Mouse (Mus musculus) NIH3T3 (cell line): ENCODE data around the gene Gemin8.

Experiments
- DNase-seq: peaks from one replicate; pipeline ENCODE4 v3.0.0-alpha.2; 2012; ENCODE audit warnings: low read depth

Gemin8 gene

DNA sequence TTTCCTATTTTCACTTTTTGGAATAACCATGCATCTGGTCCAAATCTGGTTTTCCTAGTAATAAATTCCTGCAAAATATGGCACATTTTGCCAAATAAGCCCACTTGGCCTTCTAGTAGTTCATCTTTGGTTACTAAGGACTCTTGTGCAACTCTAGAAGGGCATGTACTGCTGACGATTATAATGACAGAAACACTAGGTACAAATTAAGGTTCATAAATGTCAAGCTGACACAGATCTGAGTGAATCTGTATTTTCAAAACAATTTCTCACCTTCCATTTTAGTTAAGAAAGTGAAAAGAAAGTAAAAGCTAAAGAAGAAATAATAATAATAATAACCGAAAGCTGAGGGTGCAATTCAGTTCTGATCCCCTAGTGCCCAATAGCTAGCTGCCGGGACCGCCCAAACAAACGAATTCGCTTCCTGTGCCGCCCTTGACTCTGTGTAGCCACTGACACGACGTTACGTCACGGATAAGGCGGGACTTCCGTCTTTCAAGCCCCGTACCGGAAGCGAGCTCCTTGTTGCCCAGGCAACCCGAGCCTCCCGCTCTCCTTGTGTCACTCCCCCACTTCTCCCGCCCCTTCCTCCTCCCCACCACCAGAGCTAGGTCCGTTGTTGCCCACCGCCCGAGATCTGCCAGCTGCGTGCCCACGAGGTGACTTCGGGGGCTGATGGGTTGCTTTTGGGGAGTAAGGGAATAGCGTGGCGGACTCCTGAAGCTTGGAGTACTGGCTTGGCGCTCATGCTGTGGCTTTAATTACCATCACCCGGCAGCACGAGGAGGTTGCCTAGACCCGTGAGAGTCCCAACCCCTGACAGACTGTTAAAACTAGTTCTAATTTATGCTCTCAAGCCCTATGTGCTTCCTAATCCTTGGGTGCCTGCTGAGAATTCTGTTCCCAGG, at the start of gene Gemin8:
Gene Gemin8 (plus strand): TSS at position 563 of the 908 bp plus-strand sequence.
- DNase-seq: peak; percentile 96

DNA sequence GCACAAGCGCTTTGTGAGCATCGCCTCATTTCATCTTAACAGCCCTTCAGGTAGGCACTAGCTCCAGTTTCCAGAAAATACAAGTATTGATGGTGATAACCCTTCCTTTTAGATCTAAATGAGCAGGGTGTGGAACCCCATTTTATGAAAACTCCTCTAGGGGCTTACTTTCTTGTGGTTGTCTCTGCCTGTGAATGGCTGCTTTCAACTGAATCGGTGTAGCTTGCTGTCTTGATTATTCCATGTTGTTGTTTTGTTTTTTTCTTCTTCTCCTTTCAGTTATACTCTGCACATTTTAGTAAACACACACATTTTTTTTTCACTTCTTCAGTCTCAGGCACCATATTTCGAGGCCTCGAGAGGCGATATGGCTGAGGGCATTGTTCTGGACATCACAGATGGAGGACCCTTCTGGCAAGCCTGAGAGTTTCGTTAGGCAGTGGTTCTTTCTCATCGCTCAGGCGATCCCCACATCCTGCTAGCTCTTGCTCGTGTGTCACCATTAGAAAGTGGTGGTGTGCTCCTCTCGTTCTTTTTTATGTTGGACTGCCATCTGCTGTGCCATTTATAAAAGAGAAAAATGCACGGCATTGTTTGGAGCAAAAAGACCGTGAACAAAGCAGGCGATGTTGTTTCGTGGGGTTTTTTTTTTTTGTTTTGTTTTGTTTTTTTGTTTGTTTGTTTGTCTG, 23.0 kb upstream of the Gemin8 start:
- no peak for DNase-seq

DNA sequence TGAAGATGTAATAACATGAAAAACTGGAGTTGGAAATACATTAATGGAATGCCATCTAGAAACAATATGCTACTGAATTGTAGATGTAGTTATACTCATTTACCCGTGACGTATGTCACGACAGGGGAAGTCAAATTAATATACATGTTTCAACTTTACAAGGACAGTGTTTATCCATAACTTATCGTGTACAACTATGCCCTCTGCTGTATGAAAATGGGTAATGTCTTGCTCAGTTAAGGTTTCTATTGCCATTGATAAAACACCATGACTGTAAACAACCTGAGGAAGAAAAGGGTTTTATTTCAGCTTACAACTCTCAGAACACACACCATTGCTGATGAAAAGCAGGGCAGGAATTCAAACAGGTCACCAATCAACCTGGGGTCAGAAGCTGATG, 7.5 kb upstream of the Gemin8 start:
- DNase-seq: peak; percentile 46

DNA sequence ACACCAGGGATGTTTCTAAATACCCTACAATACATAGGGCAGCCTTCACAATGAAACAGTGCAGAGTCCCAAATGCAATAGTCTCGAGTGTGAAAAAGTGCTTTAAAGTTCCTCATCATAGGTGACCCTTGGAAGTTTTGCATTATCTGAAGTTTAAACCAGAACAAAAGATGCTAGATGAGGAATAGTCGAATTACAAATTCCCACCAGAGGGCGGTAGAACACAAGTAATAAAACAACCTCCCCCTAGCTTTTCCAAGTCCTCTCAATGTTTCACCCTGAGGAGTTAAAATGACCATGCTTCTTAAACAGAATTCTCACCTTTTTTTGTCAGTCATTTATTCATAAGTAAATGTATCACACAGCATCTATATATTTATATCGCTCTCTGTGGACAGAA, 2.9 kb upstream of the Gemin8 start:
- DNase-seq: peak; percentile 74

DNA sequence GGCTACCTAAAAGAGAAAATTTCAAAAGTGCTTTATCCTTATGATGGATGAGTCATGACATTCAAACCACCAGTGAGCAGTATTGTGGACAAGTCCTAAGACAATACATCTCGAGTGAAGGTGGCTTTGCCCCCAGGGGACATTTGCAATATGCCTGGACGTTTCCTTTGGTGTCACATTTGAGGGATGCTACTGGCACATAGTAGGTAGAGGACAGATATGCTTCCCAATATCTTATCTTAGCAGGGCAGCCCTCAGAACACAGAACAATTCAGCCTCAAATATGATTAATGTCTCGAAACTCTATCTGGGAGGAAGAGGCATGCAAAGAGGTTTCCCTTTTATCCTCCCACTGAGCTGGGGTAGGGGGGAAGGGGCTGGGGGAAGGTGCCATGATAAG, 2.3 kb upstream of the Gemin8 start:
- DNase-seq: no peak

DNA sequence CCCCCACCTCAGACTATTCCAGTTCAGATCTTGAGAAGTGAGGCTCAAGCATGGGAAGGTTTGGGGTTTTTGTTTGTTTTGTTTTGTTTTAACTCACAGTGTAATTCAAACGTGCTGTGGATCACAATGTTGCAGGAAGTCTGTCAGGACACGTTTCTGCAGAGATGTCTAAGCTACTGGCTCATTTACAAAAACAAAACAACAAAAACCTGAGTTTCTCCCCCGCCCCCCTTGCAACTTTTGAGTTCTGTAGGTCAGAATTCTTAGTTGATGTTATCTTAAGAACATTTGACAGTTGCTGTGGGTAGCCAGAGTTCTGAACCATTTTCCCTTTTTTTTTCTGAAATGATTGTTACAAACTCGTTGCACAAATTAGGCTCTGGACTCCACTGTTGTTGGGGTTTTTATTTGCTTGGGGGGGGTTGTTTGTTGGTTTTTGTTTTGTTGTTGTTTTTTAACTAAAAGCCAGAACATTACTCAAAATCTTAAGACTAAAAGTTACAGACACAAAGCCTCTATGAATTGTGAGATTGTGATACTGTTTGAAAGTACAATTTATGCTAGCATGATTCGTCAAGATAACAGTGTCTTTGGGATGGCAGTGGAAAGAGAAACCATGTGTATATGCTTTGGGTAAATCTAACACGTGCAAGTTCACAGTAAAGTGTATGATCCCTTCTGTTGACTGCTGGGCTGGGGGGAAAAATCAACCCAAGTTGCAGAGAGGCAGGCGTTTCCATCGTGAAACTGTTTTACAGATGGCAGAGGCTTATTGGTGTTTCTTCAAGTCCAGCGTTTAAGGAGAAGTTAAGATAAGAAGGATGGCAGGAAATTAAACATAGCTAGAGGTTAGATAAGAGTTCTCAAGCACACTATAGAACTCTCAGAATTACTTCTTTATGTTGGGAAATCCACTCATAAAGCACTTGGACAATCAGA, 815 bp downstream of the Gemin8 start:
- no peak for DNase-seq

DNA sequence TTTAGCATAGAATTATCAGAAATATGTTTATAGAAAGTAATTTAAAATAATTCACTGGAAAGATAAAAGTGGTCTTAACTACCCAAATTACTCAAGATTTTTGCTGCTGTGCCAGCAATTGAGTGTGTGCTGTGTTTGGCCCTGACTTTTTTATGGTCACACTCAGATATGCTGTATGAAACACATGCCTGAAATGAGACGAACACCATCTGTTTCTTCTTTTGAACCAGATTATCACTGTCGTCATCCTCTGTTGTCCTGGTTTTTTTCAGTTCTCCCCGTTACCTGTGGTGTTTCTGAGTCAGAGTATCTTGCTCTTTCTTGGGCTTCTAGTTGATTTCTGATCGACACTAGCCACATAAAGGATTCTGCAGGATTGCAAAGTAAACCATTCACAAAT, 1.8 kb downstream of the Gemin8 start:
- DNase-seq: no peak

DNA sequence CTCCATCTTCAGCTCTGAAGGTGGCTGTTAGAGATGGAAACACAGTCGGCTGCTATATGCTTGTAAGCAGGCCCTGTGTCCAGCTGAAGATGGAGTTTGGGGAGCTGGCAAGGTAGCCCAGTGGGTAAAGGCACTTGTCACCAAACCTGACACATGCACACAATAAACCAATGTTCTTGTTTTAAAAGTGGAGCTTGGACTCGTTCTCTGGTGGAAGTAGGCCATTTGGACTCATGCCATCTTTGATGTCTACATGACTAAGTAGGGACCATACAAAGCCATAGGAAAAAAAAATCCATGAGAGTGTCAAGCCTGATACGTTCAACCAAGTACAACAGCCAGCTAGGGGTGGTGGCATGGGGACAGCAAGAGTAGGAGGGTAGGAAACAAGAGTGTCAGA, 2.4 kb downstream of the Gemin8 start:
- DNase-seq: no peak

DNA sequence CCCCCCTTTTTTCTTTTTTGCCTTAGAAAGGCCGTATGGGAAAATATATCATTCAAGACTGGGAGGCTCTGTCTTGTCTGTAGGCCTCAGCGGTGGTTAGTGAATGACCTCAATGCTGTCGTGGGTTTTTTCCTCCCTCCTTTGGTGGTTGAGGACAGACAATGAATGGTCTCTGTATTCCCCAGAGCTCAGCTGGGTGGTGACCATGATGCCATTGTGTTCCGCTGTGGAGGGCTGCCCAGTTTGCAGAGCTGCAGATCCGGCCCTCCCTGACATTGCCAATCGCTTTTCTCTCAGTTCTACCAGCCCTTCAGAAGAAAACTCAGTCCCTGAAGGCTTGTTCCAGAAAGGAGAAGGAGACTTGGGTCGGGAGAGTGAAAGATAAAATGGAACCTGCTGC, 3.5 kb downstream of the Gemin8 start:
- no peak for DNase-seq

DNA sequence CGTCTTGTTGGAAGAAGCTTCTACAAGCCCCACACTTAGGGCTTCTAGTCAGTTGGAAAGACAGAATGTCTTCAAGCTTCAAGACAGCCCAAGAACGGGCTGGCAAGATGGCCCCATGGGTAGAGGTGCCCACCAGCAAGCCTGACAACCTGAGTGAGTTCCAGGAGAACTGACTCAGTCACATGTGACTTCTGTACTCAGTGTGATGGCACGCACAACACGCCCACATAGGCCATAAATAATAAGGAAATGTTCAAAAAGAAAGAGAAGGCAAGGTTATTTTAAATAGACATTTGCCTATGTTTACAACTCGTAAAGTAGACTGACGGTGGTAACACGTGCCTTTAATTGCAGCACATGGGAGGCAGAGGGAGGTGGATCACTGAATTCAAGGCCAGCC, 7.7 kb downstream of the Gemin8 start:
- no peak for DNase-seq

DNA sequence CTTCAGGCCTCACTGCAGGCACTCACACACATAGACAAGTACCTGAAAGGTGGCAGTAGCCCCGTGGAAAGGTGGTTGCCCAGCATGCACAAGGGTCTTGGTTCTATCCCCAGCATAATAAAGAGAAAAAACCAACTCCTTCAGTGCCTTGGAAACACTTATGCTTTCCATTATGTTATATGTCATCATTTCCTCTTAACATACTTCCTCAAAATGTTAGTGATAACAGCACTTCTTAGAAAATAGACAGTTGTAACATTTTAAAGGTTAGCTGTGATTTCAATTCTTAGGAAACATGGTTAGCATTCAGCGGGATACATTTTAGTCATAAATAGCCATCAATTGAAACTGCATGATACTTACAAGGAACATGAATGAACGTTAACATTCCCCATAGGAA, 12.8 kb downstream of the Gemin8 start:
- no peak for DNase-seq

DNA sequence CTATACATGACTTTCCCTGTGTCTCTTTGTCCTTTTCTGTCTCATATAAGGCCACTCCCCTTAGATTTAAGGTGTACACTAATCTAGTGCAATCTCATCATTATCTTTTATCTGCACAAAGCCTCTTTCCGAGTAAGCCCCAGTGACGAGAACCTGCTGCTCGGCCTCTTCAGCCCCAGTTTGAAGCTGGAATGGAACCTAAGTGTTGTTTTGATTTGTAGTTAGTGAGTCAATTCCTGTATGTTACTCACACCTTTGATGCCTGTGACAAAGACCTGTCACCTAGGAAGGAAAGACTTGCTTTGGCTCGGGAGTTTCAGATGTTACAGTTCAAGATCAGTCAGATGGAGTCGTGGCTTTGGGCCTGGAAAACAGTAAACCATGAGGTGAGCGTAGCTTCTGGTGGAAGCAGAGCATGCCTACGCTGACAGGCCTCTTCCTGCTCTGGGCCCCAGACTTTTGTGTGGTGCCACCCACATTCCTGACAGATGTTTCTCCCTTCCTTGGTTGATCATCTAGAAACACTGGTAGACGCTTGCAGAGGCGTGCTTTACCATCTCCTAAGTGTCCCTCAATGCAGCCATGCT, 15.2 kb downstream of the Gemin8 start:
- DNase-seq: no peak

DNA sequence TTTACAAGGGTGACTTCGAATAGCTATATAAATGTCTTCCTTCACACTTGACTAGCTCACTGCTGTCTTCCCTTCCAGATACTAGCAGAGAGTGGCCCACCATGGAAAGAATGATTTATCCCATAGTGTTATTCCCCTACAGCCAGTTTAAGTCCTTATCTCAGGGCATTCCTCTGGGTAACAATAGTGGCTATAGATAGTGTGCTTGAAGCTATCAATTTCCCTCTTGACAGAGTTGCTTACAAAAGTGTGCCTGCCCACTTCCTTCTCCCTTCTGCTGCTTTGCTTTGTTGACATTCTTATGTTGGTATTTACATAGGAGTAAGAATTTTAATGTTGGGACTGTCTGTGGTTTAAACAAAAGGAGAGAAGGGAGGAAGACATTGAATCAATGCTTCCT, 17.5 kb downstream of the Gemin8 start:
- DNase-seq: no peak

DNA sequence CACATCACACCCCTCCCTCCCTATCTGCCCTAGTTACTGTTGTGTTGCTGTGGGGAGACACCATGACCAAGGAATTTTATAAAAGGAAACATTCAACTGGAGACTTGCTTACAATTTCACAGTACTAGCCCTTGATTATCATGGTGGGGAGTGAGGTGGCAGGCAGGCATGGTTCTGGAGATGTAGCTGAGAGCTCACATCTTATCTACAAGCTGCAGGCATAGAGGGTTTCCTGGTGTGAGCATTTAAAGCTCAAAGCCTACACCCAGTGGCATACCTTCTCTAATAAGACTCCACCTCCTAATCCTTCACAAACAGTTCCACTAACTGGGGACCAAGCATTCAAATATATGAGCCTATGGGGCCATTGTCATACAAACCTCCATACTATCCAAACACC, 26.1 kb downstream of the Gemin8 start:
- no peak for DNase-seq

DNA sequence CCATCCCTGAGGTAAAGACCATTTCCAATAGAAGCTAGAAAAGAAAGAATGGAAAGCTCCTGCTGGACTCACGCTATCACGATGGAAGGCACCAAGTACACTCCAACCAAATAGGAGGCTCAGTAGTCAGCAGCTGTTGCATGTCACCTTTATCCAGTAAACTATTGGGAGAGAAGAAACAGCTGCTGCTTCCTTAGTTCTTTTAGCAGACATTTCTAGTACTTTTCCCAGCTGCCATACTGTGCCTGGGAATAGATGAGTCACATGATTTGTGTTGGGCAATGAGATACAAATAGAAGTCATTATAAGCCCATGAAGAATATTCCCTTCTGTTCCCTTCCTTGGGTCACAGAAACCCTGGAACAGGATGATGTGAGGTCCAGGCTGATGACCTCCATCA, 28.0 kb downstream of the Gemin8 start:
- no peak for DNase-seq

DNA sequence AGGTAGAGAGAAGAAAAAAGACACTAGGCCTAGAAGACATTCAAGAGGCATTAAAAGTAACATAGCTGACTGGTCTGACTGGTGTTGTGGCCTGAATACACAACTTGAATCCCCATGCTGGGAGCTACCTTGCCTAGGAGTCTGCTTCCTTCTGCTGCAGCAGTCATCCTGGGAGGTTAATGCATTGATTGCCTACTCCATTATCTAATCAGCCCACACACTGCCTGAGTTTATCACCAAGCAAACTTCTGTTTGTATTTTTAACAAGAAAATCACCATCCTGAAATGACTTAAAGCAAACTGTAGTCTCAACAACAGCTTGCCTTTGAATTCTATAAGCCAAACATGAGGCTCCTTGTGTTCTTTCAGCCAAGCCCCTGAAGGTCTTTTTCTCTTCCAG, 29.6 kb downstream of the Gemin8 start:
- no peak for DNase-seq

DNA sequence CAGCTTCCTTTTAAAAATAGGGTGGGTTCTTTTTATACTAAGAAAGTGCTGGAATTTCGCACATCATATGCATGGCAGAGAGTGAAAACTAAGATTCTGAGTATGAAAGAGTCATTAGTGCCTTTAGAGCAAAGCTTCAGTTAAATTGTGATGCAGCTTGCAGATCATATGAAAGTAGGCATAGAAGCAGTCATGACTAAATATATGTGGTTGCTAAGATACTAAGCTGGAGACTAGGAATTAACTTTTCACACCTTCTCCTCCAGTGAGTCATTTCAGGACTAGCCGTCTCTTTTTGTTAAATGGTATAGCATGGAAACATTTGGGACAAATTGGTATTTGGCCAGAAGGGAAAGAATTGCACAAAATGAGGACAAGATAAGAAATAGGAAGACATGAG, 44.3 kb downstream of the Gemin8 start:
- no peak for DNase-seq

DNA sequence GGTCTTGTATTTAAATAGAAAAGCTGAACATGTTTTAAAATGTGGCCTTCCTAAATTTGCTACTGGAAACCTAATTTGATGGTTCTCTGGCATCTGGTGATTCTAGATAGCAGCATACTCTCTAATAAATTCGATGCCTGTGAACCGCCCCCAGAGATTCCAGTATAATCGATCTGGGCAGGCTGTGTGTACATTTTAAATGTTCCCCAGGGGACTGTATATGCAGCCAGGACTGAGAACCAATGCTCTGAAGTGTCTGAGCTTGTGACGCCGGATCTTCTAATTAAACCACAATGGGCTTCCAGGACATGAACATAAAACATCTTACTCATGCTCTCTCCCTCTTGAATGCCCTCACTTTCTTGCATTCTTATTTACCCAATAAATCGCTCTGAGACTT, 46.0 kb downstream of the Gemin8 start:
- DNase-seq: no peak

DNA sequence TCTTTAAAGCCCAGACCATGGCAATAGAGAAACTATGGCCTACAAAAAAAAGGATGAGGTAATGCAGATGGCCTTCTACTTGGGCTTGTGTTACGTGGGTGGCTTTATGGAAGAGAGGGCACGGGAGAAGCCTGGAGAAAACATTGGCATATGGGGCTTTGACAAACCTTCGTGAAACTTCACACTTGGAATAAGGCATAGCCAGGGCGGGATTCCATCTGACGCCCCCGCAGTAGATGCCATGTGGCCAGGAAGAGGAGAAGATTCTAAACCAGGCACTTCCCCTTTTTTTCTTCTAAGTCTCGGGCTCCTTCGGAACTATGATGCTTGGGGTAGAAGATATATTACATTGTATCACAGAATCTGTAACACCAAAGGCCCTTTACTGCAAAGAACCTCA, 46.5 kb downstream of the Gemin8 start:
- no peak for DNase-seq

DNA sequence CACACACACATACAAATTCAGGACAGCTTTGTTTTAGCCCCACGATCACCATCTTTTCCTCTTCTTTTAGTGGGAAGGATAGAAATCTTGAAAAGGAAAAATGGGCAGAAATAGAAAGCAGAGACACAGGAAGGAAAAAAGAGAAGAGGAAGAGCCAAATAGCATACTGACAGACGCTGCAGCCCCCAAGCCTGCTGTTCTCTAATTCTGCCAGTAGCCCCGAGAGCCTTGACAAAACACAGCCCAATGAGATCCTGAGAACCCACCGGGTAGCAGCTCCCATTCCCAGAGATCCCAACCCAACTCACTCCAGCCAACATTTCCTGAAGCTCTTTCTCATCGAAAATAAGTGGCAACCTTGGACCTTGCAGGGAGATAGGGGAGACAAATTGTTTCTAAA, 49.1 kb downstream of the Gemin8 start:
- DNase-seq: no peak

DNA sequence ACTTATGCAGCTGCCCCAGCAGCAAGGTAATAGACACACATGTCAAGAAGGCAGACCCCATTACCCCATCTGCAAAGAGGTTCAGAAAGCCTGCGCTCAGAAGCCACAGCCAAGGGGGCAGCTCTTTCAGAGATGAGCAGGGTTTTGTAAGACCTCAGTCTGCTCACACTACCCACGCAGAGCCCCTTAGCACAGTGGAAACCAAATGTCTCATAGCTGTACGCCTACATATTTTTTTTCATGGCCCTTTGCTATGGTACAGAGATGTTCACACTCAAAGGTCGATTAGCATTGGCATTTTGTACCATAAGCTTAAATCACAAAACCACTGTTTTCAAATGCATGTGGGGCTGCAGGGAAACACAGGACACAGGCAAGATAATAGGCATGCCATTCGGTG, 56.6 kb downstream of the Gemin8 start:
- DNase-seq: no peak

DNA sequence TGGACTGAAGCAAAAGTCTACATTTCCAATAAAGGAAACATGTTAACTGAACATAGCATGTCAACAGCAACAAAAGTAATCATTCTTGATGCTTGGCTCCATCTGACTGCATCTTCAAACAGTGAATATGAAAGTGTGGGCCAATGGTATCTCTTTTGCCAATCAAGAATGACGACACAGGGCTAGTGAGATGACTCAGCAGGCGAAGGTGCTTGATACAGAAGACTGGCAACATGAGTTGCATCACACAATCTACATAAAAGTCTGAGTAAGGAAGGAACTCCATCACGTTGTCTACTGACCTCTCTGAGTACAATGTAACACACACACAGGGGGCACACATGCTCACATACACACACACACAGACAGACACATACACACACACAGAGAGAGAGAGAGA, 59.5 kb downstream of the Gemin8 start:
- no peak for DNase-seq
